Mouse (Mus musculus): ENCODE measurements at regions not wholly inside any gene's neighbourhood (a gene's known extent, or its start where the extent isn't known, plus 50 kb on each side); places are given as distances from the start of the nearest gene placed in this dataset.
A peak's percentile ranks its signal among the peaks of the same experiment; 100 is the strongest.

- peak; percentile 75 for DNase-seq (ENCODE audit: low spot score)
Measured at GRCm38 (mm10) chrX:96019556-96019955, 62.8 kb upstream of the Las1l start.

- no peak for DNase-seq (ENCODE audit: low spot score)
Measured at GRCm38 (mm10) chrX:96020407-96020806, 63.6 kb upstream of the Las1l start.

- DNase-seq (ENCODE audit: low spot score) = no peak
Measured at GRCm38 (mm10) chrX:96025374-96025773, 68.6 kb upstream of the Las1l start.

- DNase-seq (ENCODE audit: low spot score) = peak; percentile 82
Measured at GRCm38 (mm10) chrX:96025876-96026275, 69.1 kb upstream of the Las1l start.

- no peak for DNase-seq (ENCODE audit: low spot score)
Measured at GRCm38 (mm10) chrX:96031591-96031990, 64.3 kb upstream of the Msn start.

GRCm38 (mm10) chrX:96035307-96035706 is 60.5 kb upstream of the Msn start:
- no peak for DNase-seq (ENCODE audit: low spot score)

GRCm38 (mm10) chrX:96042193-96042592 is 53.6 kb upstream of the Msn start:
- DNase-seq (ENCODE audit: low spot score) = no peak
